Mouse (Mus musculus): ENCODE results near the gene Vcan.

Vcan gene

DNA sequence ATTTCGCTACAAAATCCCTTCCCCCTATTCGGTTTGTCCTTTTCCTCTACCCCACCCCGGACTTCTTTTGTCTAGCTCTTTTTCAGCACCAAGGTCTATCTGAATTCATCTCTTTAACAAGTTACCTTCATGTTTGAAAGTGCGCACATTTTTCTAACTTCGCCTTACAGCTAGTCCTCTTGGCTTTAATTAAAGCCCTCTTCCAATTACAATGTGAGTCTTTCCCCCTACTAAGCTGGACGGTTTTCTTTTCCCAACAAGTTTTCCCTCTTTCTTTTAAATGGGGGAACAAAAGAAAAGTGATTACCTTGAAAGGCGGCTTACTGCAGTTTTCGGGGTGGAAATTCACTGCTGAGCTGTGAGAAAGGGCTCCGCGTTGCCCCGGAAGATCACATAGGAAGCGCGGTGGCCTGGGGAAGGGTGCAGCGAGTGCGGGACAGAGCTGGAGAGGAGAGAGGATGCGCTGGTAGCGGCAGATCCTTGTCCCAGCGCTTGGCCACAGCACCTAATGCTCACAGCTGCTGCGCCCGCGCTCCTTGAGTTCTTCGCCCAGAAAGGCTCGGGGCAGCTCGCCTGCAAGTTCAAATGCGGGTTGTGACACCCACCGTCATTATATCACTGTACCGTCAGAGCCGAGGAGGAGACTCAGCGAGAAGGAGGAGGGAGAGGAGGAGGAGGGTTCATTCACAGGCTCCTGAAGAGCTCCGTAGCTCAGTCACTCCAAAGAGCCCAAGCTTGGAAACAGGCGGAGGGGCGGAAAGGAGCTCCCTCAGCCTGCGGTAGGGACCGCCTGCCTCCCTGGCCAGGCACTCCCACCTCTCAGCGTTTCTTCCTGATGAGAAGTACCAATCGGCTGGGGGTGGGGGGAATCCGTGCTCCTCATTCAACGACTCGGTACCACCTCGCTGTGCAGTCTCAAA, at the start of gene Vcan:
TSS of gene Vcan (minus strand) at position 744 of the 920 bp plus-strand sequence.
- under 1% methylated on average over 40 of the region's 40 CpGs for WGBS

DNA sequence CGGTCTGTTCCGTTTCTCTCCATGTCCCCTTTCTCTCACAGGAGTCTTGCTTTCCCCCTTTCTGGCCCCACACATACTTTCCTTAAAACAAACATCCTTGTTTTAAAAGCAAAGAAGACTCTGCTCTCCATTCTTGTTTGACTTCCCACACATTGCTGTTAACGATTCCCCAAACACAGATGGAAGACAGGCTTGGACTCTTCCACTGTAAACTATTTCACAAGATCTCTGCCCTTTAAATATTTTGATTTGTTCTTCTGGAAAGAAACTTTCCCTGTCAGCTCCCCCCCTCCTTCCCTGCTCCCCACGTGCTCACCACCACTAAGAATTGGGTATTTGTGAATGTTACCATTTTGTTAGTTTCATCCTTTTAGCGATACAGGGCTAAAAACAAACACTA, 49.2 kb upstream of the Vcan start:
- WGBS: 52% methylated on average over 5 of the region's 5 CpGs

- 59% methylated on average over 2 of the region's 2 CpGs for WGBS
Measured at GRCm38 (mm10) chr13:89782886-89783285, 40.6 kb upstream of the Vcan start.

DNA sequence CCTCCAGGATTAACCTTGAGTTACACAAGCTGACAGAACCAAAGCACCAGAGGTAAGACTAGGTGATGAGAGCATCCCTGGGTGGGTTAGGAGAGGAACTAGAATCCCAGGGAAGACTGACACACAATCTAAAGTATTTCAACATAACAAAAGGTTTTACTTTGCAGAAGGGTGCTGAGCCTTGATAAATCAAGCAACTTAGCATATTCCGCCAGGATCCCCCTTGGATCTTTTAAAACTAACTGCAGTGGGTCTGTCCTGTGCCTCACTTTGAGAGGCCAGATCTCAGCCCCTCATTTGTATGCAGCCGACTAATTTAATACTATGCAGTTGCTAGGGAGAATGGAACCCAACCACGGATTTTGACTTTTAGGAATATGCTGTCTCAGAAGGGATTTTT, 38.0 kb upstream of the Vcan start:
- 65% methylated on average over 3 of the region's 3 CpGs for WGBS

DNA sequence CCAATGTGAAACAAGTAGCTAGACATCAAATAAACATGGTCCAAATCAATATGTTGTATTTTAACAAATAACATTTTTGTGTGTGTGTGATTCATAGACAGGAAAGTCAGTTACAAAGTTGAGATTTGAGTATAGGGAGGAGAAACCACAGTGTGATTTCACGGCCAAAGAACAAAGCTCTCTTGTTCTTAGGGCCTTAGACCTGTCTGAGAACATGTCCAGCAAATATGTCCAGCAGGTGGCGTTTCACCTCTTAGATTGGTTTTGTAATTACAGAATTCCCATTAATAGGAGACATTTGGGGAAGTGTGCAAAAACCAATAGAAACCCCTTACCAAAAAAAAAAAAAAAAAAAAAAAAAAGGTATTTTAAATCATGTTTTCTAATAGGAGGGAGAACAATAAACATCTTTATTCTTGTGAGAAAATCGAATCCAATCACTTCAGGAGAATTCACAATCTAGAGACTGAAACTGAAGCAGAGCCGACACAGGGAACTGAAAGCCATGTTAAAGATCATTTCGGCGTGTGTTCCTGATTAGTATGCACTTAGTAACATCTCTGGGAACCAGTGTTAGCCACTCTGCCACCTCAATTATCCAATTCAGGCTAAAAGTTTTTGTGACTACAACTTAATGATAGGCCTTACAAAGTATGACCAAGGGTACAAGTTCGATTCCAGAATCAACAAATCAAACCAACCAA, 37.1 kb upstream of the Vcan start:
- WGBS: 57% methylated on average over 7 of the region's 7 CpGs

DNA sequence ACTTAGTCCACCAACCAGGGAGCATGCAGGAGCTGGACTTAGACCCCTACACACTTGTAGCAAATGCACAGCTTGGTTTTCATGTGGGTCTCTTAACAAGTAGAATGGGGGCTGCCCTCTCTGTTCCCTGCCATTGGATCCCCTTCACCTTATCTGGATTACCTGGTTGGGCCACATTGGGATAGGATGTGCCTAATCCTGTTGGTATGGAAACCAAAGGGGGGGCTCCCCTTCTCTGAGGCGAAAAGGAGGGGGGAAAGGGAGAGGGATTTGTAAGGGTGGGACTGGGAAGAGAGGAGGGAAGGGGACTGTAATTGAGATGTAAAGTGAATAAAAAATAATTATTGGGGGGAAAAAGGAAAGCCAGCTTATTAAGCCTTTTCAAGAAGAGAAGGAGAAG, 35.5 kb upstream of the Vcan start:
- WGBS: 50% methylated on average over 1 of the region's 1 CpGs

DNA sequence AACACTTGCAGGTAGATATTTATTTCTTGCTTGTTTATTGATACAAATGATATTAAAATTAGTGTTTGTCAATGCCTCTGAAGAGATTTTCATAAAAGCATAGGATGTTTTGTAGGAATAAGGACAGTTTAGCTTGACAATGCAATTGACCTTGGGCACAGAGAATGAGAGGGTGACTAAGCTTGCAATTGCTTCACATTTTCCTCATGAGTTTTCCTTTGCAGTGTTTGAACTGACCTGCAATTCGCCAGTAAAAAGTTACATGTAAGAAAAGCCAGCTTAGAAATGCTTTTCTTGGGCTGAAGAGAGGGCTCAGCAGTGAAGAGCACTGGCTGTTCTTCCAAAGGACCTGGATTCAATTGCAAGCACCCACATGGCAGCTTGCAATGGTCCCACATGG, 34.8 kb upstream of the Vcan start:
- 88% methylated on average over 1 of the region's 1 CpGs for WGBS

GRCm38 (mm10) chr13:89766551-89766950, 24.2 kb upstream of the Vcan start:
- WGBS: 83% methylated on average over 1 of the region's 1 CpGs

GRCm38 (mm10) chr13:89765966-89766365, 23.7 kb upstream of the Vcan start:
- WGBS: 73% methylated on average over 3 of the region's 3 CpGs

GRCm38 (mm10) chr13:89762339-89762738, 20.0 kb upstream of the Vcan start:
- WGBS: 77% methylated on average over 3 of the region's 3 CpGs

DNA sequence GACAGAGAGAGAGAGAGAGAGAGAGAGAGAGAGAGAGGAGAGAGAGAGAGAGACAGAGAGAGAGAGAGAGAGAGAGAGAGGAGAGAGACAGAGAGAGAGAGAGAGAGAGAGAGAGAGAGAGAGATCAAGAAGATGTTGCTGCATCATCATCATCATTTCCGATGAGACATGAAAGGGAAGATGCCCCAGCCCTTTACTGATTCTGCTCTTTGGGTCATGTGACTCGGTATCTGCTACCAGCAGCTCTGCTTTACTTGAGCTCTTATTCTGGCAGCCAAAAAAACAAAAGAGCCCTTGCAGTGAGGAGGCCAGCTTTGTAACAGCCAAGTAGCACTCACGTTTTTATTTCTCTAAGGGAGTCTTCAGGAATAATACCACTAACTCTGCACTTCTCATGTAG, 8.3 kb upstream of the Vcan start:
- WGBS: 40% methylated on average over 3 of the region's 3 CpGs

- WGBS: 49% methylated on average over 8 of the region's 8 CpGs
Measured at GRCm38 (mm10) chr13:89743201-89743600, 892 bp upstream of the Vcan start.

GRCm38 (mm10) chr13:89742686-89743200, 434 bp upstream of the Vcan start:
- 8% methylated on average over 15 of the region's 15 CpGs for WGBS

GRCm38 (mm10) chr13:89741116-89741551, 1.2 kb downstream of the Vcan start:
- WGBS: 1% methylated on average over 14 of the region's 14 CpGs

DNA sequence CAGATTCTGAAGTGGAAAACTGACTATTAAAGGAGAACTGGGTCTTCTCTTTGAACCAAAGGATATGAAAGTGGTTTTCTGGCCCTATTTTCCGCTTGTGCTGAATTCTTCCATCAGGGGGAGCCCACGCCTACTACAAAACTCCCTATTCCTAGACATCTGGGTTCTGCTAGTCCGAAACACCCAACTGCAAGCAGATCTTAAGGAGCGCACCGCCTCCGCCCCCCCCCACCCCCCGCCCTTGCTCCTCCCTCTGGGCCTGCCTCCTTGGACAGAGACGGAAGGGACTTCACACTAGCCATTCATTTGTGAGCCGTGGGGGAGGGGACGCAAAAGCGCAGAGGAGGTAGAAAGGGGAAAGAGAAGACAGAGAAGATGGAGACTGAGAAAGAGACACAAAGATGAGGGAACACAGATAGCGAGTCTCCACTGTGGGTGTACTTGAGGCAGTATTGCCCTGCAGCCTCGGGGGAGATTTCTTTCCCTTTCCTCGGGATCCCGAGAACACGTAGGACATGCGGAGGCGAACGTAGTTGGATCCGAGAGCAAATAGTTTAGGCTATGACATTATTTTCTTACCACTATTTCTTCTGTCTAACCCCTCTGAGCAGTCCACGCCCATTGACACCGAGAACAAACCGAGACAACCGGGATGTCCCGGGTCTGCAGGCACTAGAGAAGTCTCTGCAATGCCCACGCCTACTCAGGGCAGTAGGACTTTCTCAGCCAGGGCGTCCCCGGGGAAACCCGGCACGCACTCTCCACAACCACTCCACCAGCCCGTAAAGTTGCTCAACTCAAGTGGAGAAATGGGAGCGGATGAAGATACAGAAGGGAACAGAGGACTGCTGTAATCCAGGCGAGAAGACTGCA, 1.8 kb downstream of the Vcan start:
- under 1% methylated on average over 33 of the region's 33 CpGs for WGBS

GRCm38 (mm10) chr13:89739696-89740242, 2.5 kb downstream of the Vcan start:
- WGBS: under 1% methylated on average over 24 of the region's 24 CpGs

- WGBS: 2% methylated on average over 31 of the region's 31 CpGs
Measured at GRCm38 (mm10) chr13:89738776-89739695, 3.3 kb downstream of the Vcan start.

- WGBS: 60% methylated on average over 2 of the region's 2 CpGs
Measured at GRCm38 (mm10) chr13:89738275-89738674, 4.0 kb downstream of the Vcan start.

DNA sequence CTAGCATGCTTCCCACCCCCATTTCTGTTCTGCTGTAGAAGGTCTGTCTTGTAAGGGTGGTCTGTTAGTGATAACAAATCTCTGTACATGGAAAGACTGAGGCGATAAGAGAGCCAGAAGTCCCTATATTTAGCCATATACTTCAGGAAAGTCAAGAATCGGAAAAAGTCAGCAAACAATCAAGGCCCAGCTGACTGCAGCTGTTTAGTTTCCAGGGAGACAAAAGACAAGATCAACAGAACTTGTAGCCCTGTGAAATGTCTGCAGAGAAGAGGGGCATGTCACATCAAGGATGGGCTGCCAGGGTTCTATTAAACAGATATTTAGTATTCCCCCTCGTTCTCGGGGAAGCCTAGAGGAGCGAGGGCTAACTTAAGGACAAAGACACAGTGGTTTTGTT, 7.2 kb downstream of the Vcan start:
- 73% methylated on average over 5 of the region's 5 CpGs for WGBS

DNA sequence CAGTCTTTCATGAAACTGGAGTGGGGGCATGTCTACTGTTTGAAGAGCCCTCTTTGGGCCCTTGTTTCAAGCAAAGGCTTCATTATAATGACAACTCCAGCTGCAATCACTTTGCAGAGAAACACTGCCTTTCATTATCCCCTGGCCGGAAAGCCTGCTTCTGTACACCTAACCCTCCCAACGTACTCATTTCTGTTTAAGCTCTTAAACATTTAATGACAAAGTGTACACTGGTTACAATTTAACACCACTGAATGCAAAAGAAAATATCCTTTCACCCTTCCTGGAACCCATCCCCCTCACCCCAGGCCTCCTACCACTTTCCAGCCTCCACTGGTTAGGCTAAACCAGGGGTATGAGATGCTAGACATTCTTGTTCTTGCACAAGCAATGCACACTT, 15.8 kb downstream of the Vcan start:
- 73% methylated on average over 2 of the region's 2 CpGs for WGBS
